Mouse (Mus musculus): ENCODE results near the gene Ttc1. TPM values are rescaled to one million over a fixed set of nuclear protein-coding genes. Genes with fewer than 3 reads are reported as not detected.

Ttc1 gene
- polyA plus RNA-seq, 1 experiment from 2014 or later, result 81.5 TPM

GRCm38 (mm10) chr11:43773725-43774124, 25.9 kb upstream of the Ttc1 start:
- no peak overlapping the region for H3K4me2 ChIP-seq (ENCODE audit: low read depth, low read length)
- H3K27me3 ChIP-seq (ENCODE audit: control insufficient read depth, insufficient read depth, low read length), result peaks cover 5% of the 10 kb centered on the region
- WGBS, result 70% methylated on average over 5 of the region's 5 CpGs
- no peak overlapping the region for H3K27ac ChIP-seq (ENCODE audit: low read depth, low read length)
- ATAC-seq (ENCODE audit: low read depth), result no peak
- no peak overlapping the region for H3K4me3 ChIP-seq (ENCODE audit: low read depth, low read length)
- no peaks in the 10 kb centered on the region for H3K4me1 ChIP-seq (ENCODE audit: control insufficient read depth, insufficient read depth, low read length)
- no peaks in the 10 kb centered on the region for H3K9me3 ChIP-seq (ENCODE audit: control insufficient read depth, low read length)
- no peaks in the 10 kb centered on the region for H3K36me3 ChIP-seq (ENCODE audit: control insufficient read depth, insufficient read depth, low read length)
- H3K9ac ChIP-seq (replicated peaks; ENCODE audit: low read depth, low read length), result no peak overlapping the region

DNA sequence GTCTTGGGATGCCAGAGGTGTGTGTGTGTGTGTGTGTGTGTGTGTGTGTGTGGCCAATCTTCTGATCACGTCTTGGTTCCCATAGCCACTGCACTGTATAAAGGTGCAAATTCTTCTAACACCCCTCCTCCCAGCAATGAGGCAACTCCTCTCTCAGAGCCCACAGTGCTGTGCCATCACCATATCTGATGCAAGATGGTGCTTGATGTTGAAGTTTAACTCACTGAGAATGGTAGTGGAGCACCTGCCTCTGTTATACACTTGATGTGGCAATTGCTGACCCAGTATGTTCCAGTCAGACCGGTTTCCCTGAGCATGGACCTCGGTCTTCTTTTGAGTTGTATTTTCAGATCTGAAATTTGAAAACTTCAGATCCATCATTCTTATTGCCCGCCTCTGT, 22.3 kb upstream of the Ttc1 start:
- no peak overlapping the region for H3K4me2 ChIP-seq (ENCODE audit: low read depth, low read length)
- H3K27me3 ChIP-seq (ENCODE audit: control insufficient read depth, insufficient read depth, low read length), result no peaks in the 10 kb centered on the region
- no peaks in the 10 kb centered on the region for H3K9me3 ChIP-seq (ENCODE audit: control insufficient read depth, low read length)
- WGBS, result 82% methylated on average over 4 of the region's 4 CpGs
- no peak overlapping the region for H3K27ac ChIP-seq (ENCODE audit: low read depth, low read length)
- no peak overlapping the region for H3K9ac ChIP-seq (replicated peaks; ENCODE audit: low read depth, low read length)
- no peaks in the 10 kb centered on the region for H3K4me1 ChIP-seq (ENCODE audit: control insufficient read depth, insufficient read depth, low read length)
- no peak for ATAC-seq (ENCODE audit: low read depth)
- no peaks in the 10 kb centered on the region for H3K36me3 ChIP-seq (ENCODE audit: control insufficient read depth, insufficient read depth, low read length)
- no peak overlapping the region for H3K4me3 ChIP-seq (ENCODE audit: low read depth, low read length)

- peak overlapping the region; percentile 72 for H3K4me2 ChIP-seq (ENCODE audit: low read depth, low read length)
- H3K9ac ChIP-seq (replicated peaks; ENCODE audit: low read depth, low read length), result no peak overlapping the region
- H3K27ac ChIP-seq (ENCODE audit: low read depth, low read length), result no peak overlapping the region
- no peak overlapping the region for H3K4me3 ChIP-seq (ENCODE audit: low read depth, low read length)
- no peaks in the 10 kb centered on the region for H3K27me3 ChIP-seq (ENCODE audit: control insufficient read depth, insufficient read depth, low read length)
- H3K9me3 ChIP-seq (ENCODE audit: control insufficient read depth, low read length), result no peaks in the 10 kb centered on the region
- no peak for ATAC-seq (ENCODE audit: low read depth)
- H3K4me1 ChIP-seq (ENCODE audit: control insufficient read depth, insufficient read depth, low read length), result no peaks in the 10 kb centered on the region
- 61% methylated on average over 11 of the region's 11 CpGs for WGBS
- no peaks in the 10 kb centered on the region for H3K36me3 ChIP-seq (ENCODE audit: control insufficient read depth, insufficient read depth, low read length)
These were observed 19.9 kb upstream of the Ttc1 start for GRCm38 (mm10) chr11:43767749-43768148.

- H3K4me2 ChIP-seq (ENCODE audit: low read depth, low read length), result peak overlapping the region; percentile 72
- no peaks in the 10 kb centered on the region for H3K4me1 ChIP-seq (ENCODE audit: control insufficient read depth, insufficient read depth, low read length)
- 0 out of 2 replicates have a peak overlapping the region, but pooled peaks have one; percentile 39 for H3K9ac ChIP-seq (replicated peaks; ENCODE audit: low read depth, low read length)
- H3K36me3 ChIP-seq (ENCODE audit: control insufficient read depth, insufficient read depth, low read length), result no peaks in the 10 kb centered on the region
- no peaks in the 10 kb centered on the region for H3K9me3 ChIP-seq (ENCODE audit: control insufficient read depth, low read length)
- peak overlapping the region; percentile 44 for H3K4me3 ChIP-seq (ENCODE audit: low read depth, low read length)
- H3K27me3 ChIP-seq (ENCODE audit: control insufficient read depth, insufficient read depth, low read length), result no peaks in the 10 kb centered on the region
- no peak overlapping the region for H3K27ac ChIP-seq (ENCODE audit: low read depth, low read length)
- peak; percentile 96 for ATAC-seq (ENCODE audit: low read depth)
- 6% methylated on average over 37 of the region's 37 CpGs for WGBS
These were observed 19.3 kb upstream of the Ttc1 start for GRCm38 (mm10) chr11:43766922-43767648.

- 64% methylated on average over 2 of the region's 2 CpGs for WGBS
- Histone ChIP-seq H3K36me3 (ENCODE audit: control insufficient read depth, insufficient read depth, low read length) (no peaks in the 10 kb centered on the region), H3K4me1 (ENCODE audit: control insufficient read depth, insufficient read depth, low read length) (no peaks in the 10 kb centered on the region), H3K9ac (replicated peaks; ENCODE audit: low read depth, low read length) (no peak overlapping the region), H3K27ac (ENCODE audit: low read depth, low read length) (no peak overlapping the region), H3K9me3 (ENCODE audit: control insufficient read depth, low read length) (no peaks in the 10 kb centered on the region), H3K27me3 (ENCODE audit: control insufficient read depth, insufficient read depth, low read length) (no peaks in the 10 kb centered on the region), H3K4me2 (ENCODE audit: low read depth, low read length) (no peak overlapping the region), H3K4me3 (ENCODE audit: low read depth, low read length) (no peak overlapping the region)
- no peak for ATAC-seq (ENCODE audit: low read depth)
These were observed 10.6 kb upstream of the Ttc1 start for GRCm38 (mm10) chr11:43758436-43758835.

- H3K9ac ChIP-seq (replicated peaks; ENCODE audit: low read depth, low read length), result no peak overlapping the region
- WGBS, result 73% methylated on average over 5 of the region's 5 CpGs
- no peaks in the 10 kb centered on the region for H3K27me3 ChIP-seq (ENCODE audit: control insufficient read depth, insufficient read depth, low read length)
- no peaks in the 10 kb centered on the region for H3K4me1 ChIP-seq (ENCODE audit: control insufficient read depth, insufficient read depth, low read length)
- H3K9me3 ChIP-seq (ENCODE audit: control insufficient read depth, low read length), result no peaks in the 10 kb centered on the region
- no peak overlapping the region for H3K27ac ChIP-seq (ENCODE audit: low read depth, low read length)
- ATAC-seq (ENCODE audit: low read depth), result no peak
- no peak overlapping the region for H3K4me3 ChIP-seq (ENCODE audit: low read depth, low read length)
- no peak overlapping the region for H3K4me2 ChIP-seq (ENCODE audit: low read depth, low read length)
- H3K36me3 ChIP-seq (ENCODE audit: control insufficient read depth, insufficient read depth, low read length), result no peaks in the 10 kb centered on the region
These were observed 7.6 kb upstream of the Ttc1 start for GRCm38 (mm10) chr11:43755411-43755810.

- Histone ChIP-seq H3K4me1 (ENCODE audit: control insufficient read depth, insufficient read depth, low read length) (no peaks in the 10 kb centered on the region), H3K4me2 (ENCODE audit: low read depth, low read length) (no peak overlapping the region), H3K36me3 (ENCODE audit: control insufficient read depth, insufficient read depth, low read length) (no peaks in the 10 kb centered on the region), H3K9ac (replicated peaks; ENCODE audit: low read depth, low read length) (no peak overlapping the region), H3K4me3 (ENCODE audit: low read depth, low read length) (no peak overlapping the region), H3K27ac (ENCODE audit: low read depth, low read length) (no peak overlapping the region), H3K27me3 (ENCODE audit: control insufficient read depth, insufficient read depth, low read length) (no peaks in the 10 kb centered on the region), H3K9me3 (ENCODE audit: control insufficient read depth, low read length) (no peaks in the 10 kb centered on the region)
- ATAC-seq (ENCODE audit: low read depth), result no peak
- WGBS, result 89% methylated on average over 1 of the region's 1 CpGs
These were observed 6.8 kb upstream of the Ttc1 start for GRCm38 (mm10) chr11:43754568-43754967.

DNA sequence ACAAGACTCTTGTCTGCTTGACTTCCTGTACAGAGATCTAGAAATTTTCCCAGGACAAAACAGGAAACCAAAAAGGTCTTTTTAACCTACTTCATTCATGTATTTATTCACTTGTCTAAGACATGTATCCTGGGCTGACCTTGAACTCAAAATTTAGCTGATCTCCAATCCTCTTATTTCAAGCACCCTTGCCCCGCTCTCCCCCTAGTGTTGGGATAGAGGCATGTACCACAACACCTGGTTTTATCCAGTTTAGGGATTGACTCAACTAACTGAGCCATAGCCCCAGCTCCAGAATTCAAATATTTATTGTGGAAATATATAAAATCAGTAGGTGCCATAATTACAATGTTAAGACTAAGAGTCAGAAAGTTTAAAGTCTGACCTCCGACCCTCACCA, 3.7 kb upstream of the Ttc1 start:
- Histone ChIP-seq H3K4me1 (ENCODE audit: control insufficient read depth, insufficient read depth, low read length) (peaks cover 6% of the 10 kb centered on the region; the same call in 1 of the 2 replicates), H3K9ac (replicated peaks; ENCODE audit: low read depth, low read length) (no peak overlapping the region), H3K4me3 (ENCODE audit: low read depth, low read length) (no peak overlapping the region), H3K36me3 (ENCODE audit: control insufficient read depth, insufficient read depth, low read length) (no peaks in the 10 kb centered on the region), H3K4me2 (ENCODE audit: low read depth, low read length) (no peak overlapping the region), H3K9me3 (ENCODE audit: control insufficient read depth, low read length) (no peaks in the 10 kb centered on the region), H3K27me3 (ENCODE audit: control insufficient read depth, insufficient read depth, low read length) (no peaks in the 10 kb centered on the region), H3K27ac (ENCODE audit: low read depth, low read length) (no peak overlapping the region)
- ATAC-seq (ENCODE audit: low read depth), result no peak
- 72% methylated on average over 2 of the region's 2 CpGs for WGBS

- H3K9me3 ChIP-seq (ENCODE audit: control insufficient read depth, low read length), result no peaks in the 10 kb centered on the region
- H3K4me3 ChIP-seq (ENCODE audit: low read depth, low read length), result no peak overlapping the region
- H3K36me3 ChIP-seq (ENCODE audit: control insufficient read depth, insufficient read depth, low read length), result peaks cover 31% of the 10 kb centered on the region
- H3K4me2 ChIP-seq (ENCODE audit: low read depth, low read length), result no peak overlapping the region
- no peaks in the 10 kb centered on the region for H3K27me3 ChIP-seq (ENCODE audit: control insufficient read depth, insufficient read depth, low read length)
- H3K4me1 ChIP-seq (ENCODE audit: control insufficient read depth, insufficient read depth, low read length), result no peaks in the 10 kb centered on the region
- H3K27ac ChIP-seq (ENCODE audit: low read depth, low read length), result no peak overlapping the region
- H3K9ac ChIP-seq (replicated peaks; ENCODE audit: low read depth, low read length), result no peak overlapping the region
- WGBS, result 85% methylated on average over 7 of the region's 7 CpGs
- ATAC-seq (ENCODE audit: low read depth), result no peak
These were observed 19.0 kb downstream of the Ttc1 start for GRCm38 (mm10) chr11:43728737-43729301.
